Mouse (Mus musculus) midbrain, postnatal 0 days (tissue): ENCODE data around the gene Gjb1. TPM values are rescaled to one million over a fixed set of nuclear protein-coding genes. Genes with fewer than 3 reads are reported as not detected.
"Not testable (repeated sequence)": the region's sequence is repeated elsewhere in the genome, so short reads cannot be mapped to it uniquely, and the experiment has no call there.

Experiments
- ATAC-seq: fragments of 200-750 bp; cut with Nextera tagmentation; 2 replicates; pipeline ENCODE4 v1.8.0; 2017; ENCODE audit warnings: moderate number of reproducible peaks, mild to moderate bottlenecking, moderate TSS enrichment, moderate library complexity; ENCODE audit not compliant: low FRiP score
- DNase-seq: peaks from one replicate; pipeline ENCODE4 v3.0.0-alpha.2; 2015; ENCODE audit warnings: low spot score
- H3K27ac ChIP-seq: fragments of 300-500 bp; sonication (generic); 2 replicates; pipeline ENCODE4 v1.5.1; 2014; ENCODE audit warnings: low read depth, mild to moderate bottlenecking, low read length, mixed read lengths
- H3K27me3 ChIP-seq: fragments of 300-500 bp; sonication (generic); 2 replicates; pipeline ENCODE4 v1.6.1; 2014; ENCODE audit warnings: low read length, control low read depth, mixed read lengths; ENCODE audit not compliant: insufficient read depth
- H3K36me3 ChIP-seq: fragments of 300-500 bp; sonication (generic); 2 replicates; pipeline ENCODE4 v1.6.1; 2014; ENCODE audit warnings: low read length, control low read depth, mixed read lengths; ENCODE audit not compliant: insufficient read depth
- H3K4me1 ChIP-seq: fragments of 300-500 bp; sonication (generic); 2 replicates; pipeline ENCODE4 v1.6.1; 2014; ENCODE audit warnings: mild to moderate bottlenecking, control low read depth, antibody characterized with exemption, low read length, mixed read lengths; ENCODE audit not compliant: insufficient read depth
- H3K4me2 ChIP-seq: fragments of 300-500 bp; sonication (generic); 2 replicates; pipeline ENCODE4 v1.6.1; 2014; ENCODE audit warnings: low read depth, mild to moderate bottlenecking, low read length, mixed read lengths; ENCODE audit not compliant: poor library complexity, severe bottlenecking
- H3K4me3 ChIP-seq: fragments of 300-500 bp; sonication (generic); 2 replicates; pipeline ENCODE4 v1.5.1; 2014; ENCODE audit warnings: low read depth, mild to moderate bottlenecking, low read length, moderate library complexity
- H3K9ac ChIP-seq: fragments of 300-500 bp; sonication (generic); replicated peaks from 2 replicates; pipeline ENCODE4 v1.6.1; 2014; ENCODE audit warnings: mild to moderate bottlenecking, low read length, moderate library complexity, mixed read lengths; ENCODE audit not compliant: poor library complexity, severe bottlenecking
- H3K9me3 ChIP-seq: fragments of 300-500 bp; sonication (generic); 2 replicates; pipeline ENCODE4 v1.6.1; 2016; ENCODE audit warnings: low read length, control low read depth
- CTCF ChIP-seq: IDR thresholded peaks from 2 replicates; pipeline ENCODE4 v1.5.1; 2016; ENCODE audit warnings: antibody characterized with exemption, mild to moderate bottlenecking
- WGBS: fragments of 180-500 bp; shearing (Covaris S2); extraction: QIAGEN DNeasy Blood & Tissue Kit; methylation state at CpG from one replicate; pipeline ENCODE4 v1.1.7; 2014; 5-methylcytosine and 5-hydroxymethylcytosine counted together
- polyA plus RNA-seq: library from polyadenylated mRNA; unstranded; fragments of >200 nt; fragmentation: Nextera tagmentation; extraction: Ambion mirVana; gene quantifications from 2 replicates; pipeline ENCODE4 v1.2.1, GENCODE M21; 2015
- total RNA-seq: library from RNA; depleted of rRNA; stranded (reverse); fragments of >200 nt; gene quantifications from 2 replicates; pipeline ENCODE4 v1.2.3, GENCODE M21; 2014

The Gjb1 gene
- total and polyA plus RNA-seq, 2 experiments from 2014 or later: 1.7 to 2.1 TPM

- ATAC-seq (no peak), DNase-seq (no peak)
- H3K9me3 ChIP-seq: no peaks in the 10 kb centered on the region
- H3K4me1 ChIP-seq: no peaks in the 10 kb centered on the region
- no peaks in the 10 kb centered on the region for H3K27me3 ChIP-seq
- no peak overlapping the region for H3K9ac ChIP-seq
- H3K36me3 ChIP-seq: no peaks in the 10 kb centered on the region
- WGBS: 58% methylated on average over 4 of the region's 4 CpGs
- TF ChIP-seq CTCF: no peak
- no peak overlapping the region for H3K27ac ChIP-seq
- H3K4me3 ChIP-seq: no peak overlapping the region
- no peak overlapping the region for H3K4me2 ChIP-seq
Observed at GRCm38 (mm10) chrX:101338666-101339065, 37.5 kb upstream of the Gjb1 start.

GRCm38 (mm10) chrX:101342837-101343236 lies 33.3 kb upstream of the Gjb1 start:
- H3K27me3 ChIP-seq: not testable (repeated sequence)

GRCm38 (mm10) chrX:101345456-101345855 lies 30.7 kb upstream of the Gjb1 start:
- Histone ChIP-seq H3K4me2 (no peak overlapping the region), H3K27ac (no peak overlapping the region), H3K9me3 (no peaks in the 10 kb centered on the region), H3K9ac (no peak overlapping the region), H3K4me1 (no peaks in the 10 kb centered on the region), H3K4me3 (no peak overlapping the region), H3K27me3 (no peaks in the 10 kb centered on the region), H3K36me3 (no peaks in the 10 kb centered on the region)
- 87% methylated on average over 2 of the region's 2 CpGs for WGBS
- ATAC-seq (no peak), DNase-seq (no peak)
- TF ChIP-seq CTCF: no peak

More at GRCm38 (mm10) chrX:101342837-101343236, 33.3 kb upstream of the Gjb1 start:
- H3K4me1 ChIP-seq, ATAC-seq, H3K9ac ChIP-seq, H3K27ac ChIP-seq, H3K9me3 ChIP-seq, H3K4me3 ChIP-seq, DNase-seq, H3K4me2 ChIP-seq, H3K36me3 ChIP-seq: not testable (repeated sequence)
- WGBS: 84% methylated on average over 2 of the region's 2 CpGs

- peak overlapping the region; percentile 18; the same call in 1 of the 2 replicates for H3K27ac ChIP-seq
- no peak overlapping the region for H3K9ac ChIP-seq
- no peaks in the 10 kb centered on the region for H3K4me1 ChIP-seq
- H3K9me3 ChIP-seq: no peaks in the 10 kb centered on the region
- H3K27me3 ChIP-seq: no peaks in the 10 kb centered on the region
- ATAC-seq (no peak), DNase-seq (no peak)
- H3K36me3 ChIP-seq: no peaks in the 10 kb centered on the region
- H3K4me2 ChIP-seq: no peak overlapping the region
- TF ChIP-seq CTCF: no peak
- WGBS: 42% methylated on average over 4 of the region's 4 CpGs
- H3K4me3 ChIP-seq: no peak overlapping the region
Observed at GRCm38 (mm10) chrX:101346475-101346874, 29.7 kb upstream of the Gjb1 start.

- DNase-seq: no peak
- no peak for TF ChIP-seq CTCF
- no peak overlapping the region for H3K27ac ChIP-seq
Observed at GRCm38 (mm10) chrX:101351188-101351587, 25.0 kb upstream of the Gjb1 start.

GRCm38 (mm10) chrX:101358902-101359301 lies 17.3 kb upstream of the Gjb1 start:
- 63% methylated on average over 3 of the region's 4 CpGs for WGBS
- H3K27me3 ChIP-seq, H3K27ac ChIP-seq, ATAC-seq, H3K9ac ChIP-seq, H3K4me2 ChIP-seq, H3K4me1 ChIP-seq, H3K36me3 ChIP-seq, H3K9me3 ChIP-seq, DNase-seq, H3K4me3 ChIP-seq: not testable (repeated sequence)
- TF ChIP-seq CTCF: peak; percentile 42

More at GRCm38 (mm10) chrX:101351188-101351587, 25.0 kb upstream of the Gjb1 start:
- H3K27me3 ChIP-seq: no peaks in the 10 kb centered on the region
- H3K4me3 ChIP-seq: no peak overlapping the region
- no peak overlapping the region for H3K9ac ChIP-seq
- H3K4me2 ChIP-seq: no peak overlapping the region
- H3K4me1 ChIP-seq: no peaks in the 10 kb centered on the region
- ATAC-seq: no peak
- no peaks in the 10 kb centered on the region for H3K36me3 ChIP-seq
- no peaks in the 10 kb centered on the region for H3K9me3 ChIP-seq
- 57% methylated on average over 4 of the region's 4 CpGs for WGBS
